Mouse (Mus musculus): ENCODE measurements around the gene Sinhcaf.
A peak's percentile ranks its signal among the peaks of the same experiment; 100 is the strongest.
"Not testable (repeated sequence)": the region's sequence is repeated elsewhere in the genome, so short reads cannot be mapped to it uniquely, and the experiment has no call there.

Sinhcaf gene

DNA sequence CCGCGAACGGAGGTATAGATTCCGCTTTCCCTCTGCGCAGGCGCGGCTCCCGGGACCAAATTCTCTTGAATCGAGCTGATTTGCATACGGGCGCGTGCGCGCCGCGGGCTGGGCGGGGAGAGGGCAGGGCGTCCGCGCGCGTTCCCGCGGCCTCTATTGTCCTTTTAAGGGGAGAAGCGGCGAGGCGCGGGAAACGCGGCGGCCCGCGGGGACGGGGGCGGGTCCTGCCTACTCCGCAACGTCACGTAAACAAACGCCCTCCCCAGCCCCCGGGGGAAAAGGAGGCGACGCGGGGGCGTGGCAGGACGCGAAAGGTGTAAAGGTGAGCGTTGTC, at the start of gene Sinhcaf:
TSS of gene Sinhcaf (minus strand) at position 59 of the 334 bp plus-strand sequence.
- DNase-seq (ENCODE audit: low read depth, low spot score) = peak; percentile 100

DNA sequence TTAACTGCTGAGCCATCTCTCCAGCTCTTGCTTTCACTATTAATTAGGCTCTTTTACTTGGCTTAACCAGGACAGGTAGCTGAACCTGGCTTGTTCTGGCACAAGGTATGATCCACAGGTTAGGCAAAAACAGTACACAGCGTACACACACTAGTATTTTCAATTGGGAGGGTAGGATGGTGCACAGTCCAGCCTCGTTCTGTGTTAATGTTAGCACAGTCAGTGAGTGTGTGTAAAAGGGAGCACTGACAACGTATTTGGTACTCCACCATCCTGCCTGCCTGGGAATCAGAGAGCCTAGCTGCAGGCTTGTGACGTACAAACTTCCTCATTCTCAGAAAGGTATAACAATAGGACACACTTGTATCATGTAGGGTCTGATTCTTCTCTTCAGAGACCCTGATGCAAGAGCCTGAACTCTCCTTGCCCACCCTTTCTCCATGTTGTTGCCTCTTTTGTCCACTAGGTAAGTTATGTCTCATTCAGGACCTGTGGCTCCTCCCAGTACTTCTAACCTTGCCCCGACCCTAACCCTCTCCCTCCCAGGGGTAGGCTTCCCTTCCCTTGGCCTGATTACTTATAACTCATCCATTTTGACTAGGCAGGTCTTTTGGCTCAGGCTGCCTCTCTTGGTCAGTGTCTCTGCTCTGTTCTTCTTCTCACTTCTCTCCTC, 48.2 kb upstream of the Sinhcaf start:
- peak; percentile 94 for DNase-seq (ENCODE audit: low read depth, low spot score)

DNA sequence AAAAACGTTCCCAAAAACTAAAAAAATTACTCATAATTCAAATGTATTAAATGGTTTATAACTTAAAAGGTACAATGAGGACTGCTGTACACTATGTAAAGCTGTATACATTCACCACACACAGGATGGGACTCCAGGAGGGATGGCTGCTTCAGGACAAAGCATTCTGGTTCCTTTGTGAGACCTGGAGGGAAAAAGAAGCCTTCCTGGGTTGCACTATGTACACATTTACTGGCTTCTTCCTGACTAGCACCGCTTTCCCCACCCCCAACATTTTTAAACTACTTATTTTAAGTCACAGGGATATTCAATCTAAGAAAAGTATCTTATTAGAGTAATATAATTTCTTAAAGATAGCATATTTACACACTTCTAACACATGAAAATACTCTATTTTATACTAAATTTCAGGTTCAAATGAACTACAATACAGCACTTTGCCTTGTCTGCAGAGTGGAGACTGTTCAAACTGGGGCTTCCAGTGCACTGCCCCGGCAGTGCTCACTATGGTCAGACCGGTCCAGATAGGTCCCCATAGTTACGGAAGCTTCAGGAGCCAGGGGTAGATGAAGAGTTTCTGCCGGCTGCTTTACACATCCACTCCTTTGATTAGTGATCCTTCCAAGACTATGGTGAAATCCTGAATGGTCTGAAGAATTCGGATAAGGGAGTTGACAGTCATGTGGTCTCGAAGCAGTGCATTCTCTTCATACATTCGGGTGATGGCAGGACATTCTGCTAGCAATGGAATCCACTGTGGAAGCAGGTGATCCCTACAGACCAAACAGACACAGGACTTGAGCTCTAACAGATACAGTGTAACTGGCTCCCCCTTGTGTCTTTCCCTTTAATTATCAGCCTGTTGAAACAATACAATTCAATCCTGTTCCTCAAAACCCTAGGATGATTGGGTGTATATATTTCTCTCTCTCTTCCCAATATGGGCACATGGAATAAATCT, 47.1 kb upstream of the Sinhcaf start:
- peak; percentile 97 for DNase-seq (ENCODE audit: low read depth, low spot score)

DNA sequence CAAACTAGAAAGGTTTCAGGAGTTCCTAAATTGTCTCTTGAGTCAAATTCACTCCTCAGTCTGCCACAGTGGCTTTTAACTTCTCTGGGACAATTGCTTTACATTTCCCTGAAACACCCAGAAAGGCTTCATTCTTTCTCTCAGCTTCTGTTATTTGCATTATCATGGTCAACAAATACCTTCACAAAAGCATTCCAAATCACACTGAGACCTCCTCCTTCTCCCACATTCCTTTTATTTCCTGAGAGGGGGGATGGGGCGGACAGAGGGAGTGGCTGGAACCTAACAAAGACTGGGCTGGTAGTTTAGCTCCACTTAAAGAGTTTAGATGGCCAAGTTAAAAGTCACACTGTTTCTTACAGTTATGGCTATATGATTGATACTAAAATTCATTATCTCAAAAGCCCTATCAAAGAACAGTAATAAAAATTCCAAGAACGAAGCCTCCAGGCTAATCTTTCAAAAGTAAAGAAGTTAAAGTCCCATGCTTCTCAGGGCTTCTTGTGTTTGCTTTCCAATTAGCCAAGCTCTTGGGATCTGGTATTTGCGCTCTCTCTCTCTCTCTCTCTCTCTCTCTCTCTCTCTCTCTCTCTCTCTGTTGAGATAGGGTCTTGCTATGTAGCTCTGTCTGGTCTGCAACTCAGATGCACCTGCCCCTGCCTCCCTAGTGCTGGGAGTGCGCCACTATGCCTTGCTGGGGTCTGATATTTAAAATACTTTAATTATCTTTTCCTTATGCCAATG, 46.3 kb upstream of the Sinhcaf start:
- DNase-seq (ENCODE audit: low read depth, low spot score) = peak; percentile 99

DNA sequence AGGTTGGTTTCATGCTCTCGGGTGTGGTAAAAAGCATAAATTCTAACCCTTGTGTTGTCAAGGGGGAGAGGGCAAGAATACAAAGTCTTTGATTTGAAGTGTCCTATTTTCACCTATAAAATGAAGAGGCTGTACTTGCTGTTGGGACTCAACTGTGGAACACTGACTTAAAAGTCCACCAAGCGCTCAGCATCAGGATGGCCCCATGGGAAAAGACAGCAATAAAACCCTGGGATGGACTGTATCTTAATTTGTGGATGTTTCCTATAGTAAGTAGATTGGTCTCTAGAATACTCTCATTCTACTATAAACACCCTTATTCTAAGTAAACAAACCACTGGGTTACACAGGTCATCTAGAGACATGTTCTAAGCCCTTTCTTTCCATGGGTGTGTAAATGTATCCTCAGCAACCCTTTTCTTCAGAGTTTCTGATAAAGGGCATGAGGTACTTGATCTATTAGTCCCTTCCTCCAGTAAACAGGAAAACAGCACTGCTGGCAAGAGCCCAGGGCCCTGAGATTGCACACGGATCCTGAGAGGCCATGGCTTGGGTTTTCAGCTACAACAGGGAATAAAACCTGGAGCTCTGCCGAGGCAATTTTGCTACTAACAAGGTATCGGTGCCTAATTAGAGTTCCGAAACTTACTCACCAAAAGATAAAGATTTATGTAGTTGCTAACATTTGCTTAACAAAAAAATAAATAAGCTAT, 45.5 kb upstream of the Sinhcaf start:
- DNase-seq (ENCODE audit: low read depth, low spot score) = peak; percentile 80

DNA sequence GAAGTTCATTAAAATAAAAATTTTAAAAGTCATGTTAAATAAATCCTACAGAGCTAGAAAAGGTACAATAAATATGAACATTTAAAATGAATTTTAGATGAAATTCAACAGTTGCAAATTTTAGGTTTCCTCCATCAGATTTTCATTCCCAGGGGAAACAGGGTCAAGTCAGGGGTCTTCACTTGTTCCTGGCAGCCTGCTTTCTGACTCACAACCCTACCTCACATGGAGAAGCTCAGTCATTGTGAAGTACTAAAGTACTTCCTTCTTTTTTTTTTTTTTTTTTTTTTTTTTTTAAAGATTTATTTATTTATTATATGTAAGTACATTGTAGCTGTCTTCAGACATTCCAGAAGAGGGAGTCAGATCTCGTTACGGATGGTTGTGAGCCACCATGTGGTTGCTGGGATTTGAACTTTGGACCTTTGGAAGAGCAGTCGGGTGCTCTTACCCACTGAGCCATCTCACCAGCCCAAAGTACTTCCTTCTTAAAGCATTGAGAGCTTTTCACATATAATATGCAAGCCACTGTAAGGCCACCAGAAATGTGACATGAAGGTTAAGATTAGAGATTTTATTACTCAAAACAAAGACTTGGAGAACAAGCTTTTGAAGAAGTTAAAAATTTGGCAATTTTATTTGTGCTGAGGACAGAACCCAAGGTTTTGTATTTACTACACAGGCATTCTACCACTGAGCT, 43.7 kb upstream of the Sinhcaf start:
- DNase-seq (ENCODE audit: low read depth, low spot score) = not testable (repeated sequence)

DNA sequence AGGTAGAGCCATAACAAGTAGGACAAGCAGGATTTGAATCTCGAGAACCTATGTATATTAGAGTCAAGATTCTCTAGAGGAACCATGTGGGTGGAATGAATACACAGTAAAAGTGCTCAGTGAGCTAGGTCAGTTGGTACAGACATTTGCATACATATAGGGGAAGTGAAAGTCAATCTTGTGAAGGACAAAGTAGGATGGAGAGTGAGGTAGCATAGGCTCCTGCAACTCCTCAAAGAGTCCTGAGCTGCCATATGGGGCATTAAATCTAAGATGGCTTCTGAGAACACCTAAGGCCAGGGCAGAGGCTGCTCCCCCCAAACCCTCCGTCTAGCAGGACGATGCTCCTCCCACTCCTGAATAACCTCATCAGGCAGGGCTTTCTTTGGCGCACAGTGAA, 39.7 kb upstream of the Sinhcaf start:
- DNase-seq (ENCODE audit: low read depth, low spot score) = peak; percentile 63

DNA sequence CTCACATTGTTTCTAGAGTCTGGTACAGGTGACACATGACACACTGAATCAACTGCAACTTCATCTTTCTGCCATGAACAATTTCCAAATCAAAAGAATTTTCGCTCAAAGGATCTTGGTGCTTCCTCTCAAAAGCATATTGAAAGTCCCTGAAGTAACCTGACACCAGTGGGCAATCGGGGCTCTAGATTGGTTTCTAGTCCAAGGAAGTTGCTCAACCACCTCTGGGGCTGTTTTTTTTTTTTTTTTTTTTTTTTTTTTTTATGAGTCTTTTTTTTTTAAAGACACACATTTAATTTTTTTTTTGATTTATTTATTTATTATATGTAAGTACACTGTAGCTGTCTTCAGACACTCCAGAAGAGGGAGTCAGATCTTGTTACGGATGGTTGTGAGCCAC, 34.2 kb upstream of the Sinhcaf start:
- no peak for DNase-seq (ENCODE audit: low read depth, low spot score)

DNA sequence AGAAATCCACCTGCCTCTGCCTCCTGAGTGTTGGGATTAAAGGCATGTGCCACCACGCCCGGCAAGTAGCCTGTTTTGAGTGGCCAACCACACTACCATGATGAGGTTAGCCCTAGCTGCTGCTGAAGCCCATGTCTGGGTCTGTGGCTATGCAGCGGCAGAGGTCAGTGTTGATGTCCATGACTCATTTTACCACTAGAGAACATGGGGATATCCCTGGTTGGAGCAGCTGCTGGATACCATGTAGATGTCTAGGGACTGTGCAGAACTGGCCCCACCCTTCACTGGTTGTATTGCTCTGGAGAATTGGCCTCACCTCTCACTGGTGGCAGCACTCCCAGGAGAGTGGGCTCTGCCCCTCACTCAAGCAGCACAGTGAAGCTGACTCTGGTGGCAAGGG, 28.8 kb upstream of the Sinhcaf start:
- no peak for DNase-seq (ENCODE audit: low read depth, low spot score)

DNA sequence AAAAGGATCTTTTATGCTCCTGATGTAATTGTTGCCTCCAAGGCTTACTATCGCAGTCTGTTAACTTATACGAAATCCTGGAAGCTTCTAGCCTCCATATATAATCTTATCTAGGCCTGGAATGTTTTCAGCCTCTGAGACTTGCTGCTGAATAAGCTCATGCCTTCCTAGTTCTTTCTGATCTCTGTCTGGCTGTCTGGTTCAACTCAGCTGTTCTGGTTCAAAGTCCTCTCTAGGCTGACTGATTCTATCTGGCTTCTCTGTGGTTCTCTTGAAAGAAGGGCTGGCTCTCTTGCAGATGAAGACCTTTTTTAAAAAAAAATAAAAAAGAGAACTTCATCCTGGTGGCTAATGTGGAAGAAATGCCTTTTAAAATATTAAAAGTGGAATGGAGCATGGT, 26.6 kb upstream of the Sinhcaf start:
- DNase-seq (ENCODE audit: low read depth, low spot score) = no peak

DNA sequence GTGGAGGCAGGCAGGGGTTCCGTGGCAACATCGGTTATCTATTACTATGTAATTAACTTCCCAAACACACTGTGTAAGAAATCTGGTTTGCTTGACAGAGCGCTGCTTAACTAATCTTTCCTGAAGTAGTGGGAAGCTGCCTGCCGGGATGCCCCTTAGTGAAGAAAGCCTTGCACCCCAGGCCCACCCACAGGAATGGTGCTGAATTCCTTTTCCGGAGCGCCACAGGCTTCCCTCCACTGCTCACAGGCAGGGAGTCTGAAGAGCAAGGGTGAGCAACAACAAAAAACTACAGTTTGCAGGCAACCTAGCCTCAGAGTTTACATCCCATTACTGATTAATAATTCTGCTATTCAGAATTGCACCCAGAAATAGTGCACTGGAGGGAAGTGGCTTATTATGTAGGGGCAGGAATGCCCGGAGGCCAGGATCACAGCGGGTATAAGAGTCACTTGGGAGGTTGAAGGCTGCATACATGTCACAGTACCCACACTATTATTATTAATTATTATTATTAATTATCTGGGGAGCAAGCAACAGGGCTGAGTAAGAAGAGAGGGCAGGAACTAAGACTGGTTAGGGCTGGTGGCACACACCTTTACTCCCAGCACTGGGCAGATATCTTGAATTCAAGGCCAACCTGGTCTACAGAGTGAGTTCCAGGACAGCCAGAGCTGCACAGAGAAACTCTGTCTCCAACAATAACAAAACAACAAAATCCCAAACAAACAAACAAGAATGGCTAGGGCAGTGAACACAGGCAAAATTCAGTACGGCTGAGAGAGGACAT, 26.0 kb upstream of the Sinhcaf start:
- DNase-seq (ENCODE audit: low read depth, low spot score) = no peak

DNA sequence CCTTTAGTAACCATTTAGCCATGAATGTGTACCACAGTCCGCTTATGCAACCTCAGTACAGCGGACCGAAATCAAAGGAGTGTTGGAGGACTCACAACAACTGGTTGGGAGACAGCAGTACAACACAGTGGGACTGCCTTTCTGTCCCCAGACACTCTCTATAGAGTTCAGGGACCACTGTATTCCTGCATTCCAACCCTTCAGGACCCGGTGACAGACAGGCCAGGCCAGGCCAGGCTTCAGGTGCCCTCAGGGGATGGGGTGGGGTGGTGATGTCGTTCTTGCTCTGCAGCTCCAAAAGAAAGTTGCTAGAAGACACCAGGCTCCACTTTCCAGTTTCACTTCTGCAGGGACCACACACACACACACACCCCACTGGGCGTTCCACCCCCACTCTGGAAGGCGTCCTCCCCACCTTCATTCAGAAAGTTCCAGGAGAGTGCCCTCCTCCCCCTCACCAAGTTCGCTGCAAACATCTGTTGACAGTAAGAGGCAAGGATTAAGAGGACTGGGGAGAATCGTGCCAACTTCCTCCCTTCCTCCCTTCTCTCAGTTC, 25.2 kb upstream of the Sinhcaf start:
- peak; percentile 76 for DNase-seq (ENCODE audit: low read depth, low spot score)

DNA sequence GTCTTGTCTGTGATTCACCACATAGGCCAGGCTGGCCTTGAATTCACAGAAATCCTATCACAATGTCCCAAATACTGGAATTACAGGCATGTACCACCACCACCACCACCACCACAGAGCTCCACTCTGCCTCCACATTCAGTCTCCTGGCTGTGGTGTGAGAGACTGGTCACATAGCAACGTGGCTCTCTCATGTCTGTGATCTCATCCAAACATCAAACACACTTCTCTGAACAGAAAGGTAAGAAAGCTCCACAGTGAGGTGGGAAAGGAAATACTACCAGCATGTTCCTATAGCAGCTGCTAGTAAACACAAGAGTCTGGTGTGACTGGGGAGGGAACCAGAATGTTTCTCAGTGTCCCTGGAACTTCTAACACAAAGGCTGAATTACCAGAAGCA, 15.0 kb upstream of the Sinhcaf start:
- DNase-seq (ENCODE audit: low read depth, low spot score) = no peak

DNA sequence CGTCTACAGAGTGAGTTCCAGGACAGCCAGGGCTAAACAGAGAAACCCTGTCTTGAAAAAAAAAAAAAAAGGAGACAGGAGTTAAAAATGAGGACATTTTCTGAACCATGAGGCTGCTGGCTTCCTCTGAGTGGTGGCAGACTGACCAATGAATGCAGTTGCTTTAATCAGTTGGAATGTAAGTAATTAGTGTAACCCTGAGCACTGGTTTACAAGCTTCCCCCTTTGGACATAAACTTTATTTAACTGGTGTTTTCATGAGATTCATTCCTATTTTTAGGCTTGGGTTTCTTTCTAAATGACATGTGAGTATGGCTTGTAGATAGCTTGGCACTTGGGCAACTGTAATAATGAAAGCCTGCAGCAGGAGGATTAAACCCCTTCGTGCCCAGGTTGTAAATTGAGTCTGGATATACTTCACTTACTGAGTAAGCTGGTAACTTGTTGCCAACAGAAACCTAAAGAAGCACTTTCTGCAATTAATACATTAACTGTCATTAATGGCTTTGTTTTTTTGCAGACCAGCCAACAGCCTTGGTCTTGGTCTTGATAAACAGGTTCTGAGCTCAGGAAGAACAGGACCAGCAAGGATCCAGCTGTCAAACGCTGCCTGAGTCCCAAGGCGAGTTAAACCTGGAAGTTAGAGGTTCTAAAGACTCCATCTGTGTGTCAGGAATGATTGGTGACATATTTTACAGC, 13.4 kb upstream of the Sinhcaf start:
- no peak for DNase-seq (ENCODE audit: low read depth, low spot score)

DNA sequence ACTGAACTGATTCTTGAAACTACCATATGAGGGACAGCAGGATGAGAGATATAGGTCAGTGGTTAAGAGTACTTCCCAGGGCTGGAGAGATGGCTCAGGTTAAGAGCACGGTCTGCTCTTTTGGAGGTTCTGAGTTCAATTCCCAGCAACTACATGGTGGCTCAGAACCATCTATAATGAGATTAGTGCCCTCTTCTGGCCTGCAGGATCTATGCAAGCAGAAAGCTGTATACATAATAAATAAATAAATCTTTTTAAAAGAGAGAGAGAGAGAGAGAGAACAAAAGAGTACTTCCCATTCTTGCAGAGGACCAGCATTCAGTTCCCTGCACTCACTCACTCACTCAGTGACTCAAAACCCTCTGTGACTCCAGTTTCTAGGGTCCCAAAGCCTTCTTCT, 12.4 kb upstream of the Sinhcaf start:
- DNase-seq (ENCODE audit: low read depth, low spot score) = peak; percentile 52

DNA sequence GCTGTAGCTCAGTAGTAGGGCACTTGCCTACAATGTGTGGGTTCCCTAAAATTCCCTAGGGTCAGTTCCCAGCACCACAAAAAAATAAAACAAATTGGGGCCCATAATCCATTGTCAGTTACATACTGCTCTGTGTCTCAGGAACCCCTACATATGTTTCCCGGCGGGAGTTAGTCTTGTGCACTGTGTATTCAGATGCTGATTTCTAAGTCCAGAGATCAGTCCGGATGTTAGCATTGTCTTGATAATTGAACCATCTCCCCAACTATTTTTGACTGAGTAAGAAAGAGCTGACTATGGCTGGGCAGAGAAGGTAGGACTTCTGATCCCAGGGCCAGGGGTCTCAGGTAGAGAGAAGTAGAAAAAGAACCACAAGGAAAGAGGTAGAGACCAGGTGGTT, 10.8 kb upstream of the Sinhcaf start:
- peak; percentile 93 for DNase-seq (ENCODE audit: low read depth, low spot score)

DNA sequence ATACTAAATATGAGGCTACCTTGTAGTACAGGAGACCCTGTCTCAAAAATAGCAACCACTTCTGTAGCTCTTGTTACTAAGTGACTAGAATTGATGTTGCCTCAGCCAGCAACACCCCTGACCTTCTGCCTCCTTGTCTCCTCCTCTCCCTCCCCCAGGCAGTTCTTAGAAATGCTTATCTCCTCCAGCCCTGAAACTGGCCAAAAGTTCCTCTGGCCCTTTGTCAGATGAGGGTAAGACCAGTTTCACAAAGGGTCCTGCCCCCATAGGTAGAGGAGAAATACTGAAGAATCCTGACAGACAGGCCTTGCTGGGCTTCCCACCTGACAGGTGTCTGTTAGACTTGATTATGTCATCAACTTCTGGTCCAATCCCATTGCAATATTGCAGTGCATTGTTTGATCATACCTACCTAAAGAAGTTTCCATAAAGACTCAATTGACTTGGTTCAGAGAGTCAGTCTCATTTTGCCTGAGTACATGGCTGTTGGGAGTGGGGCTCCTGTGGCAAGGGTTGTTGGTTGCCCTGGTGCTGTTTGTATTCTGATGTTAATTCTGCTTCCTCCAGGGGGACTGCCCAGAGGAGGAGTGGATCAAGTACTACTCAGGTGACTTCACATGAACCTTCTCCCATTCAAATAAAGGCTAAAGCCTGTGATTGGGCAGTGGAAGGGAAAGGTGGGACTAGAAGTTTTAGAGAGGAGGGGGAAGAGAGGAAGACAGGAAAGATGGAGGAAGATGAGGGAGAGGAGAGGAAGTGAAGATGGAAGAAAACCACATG, 9.6 kb upstream of the Sinhcaf start:
- peak; percentile 97 for DNase-seq (ENCODE audit: low read depth, low spot score)

DNA sequence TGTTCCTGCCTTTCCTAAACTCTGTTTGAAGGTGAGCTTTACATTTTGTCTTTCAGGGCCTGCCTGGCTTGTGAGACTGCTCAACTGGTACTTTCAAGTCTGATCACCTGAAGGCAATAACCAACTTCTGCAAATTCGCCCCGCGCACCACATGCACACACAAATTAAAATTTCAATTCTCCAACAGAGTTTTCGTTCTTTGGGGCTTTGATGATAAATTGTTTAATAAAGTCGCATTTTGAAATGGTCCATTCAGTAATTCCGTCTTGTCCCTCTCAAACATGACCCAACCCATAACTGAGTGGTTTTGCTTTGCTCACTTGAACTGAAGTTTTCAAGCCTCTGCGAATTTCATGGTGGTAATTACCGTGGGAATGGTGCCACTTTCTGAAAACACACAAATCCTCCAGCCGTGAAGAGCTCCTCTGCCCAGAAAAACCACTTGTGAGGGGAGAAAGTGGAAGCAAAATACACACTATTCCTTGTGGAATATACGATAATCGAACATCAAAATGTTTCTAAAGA, 676 bp upstream of the Sinhcaf start:
- DNase-seq (ENCODE audit: low read depth, low spot score) = no peak

Measured in ES-CJ7 (cell line).